Mouse (Mus musculus): ENCODE data around the gene Msi2.
A peak's percentile ranks its signal among the peaks of the same experiment; 100 is the strongest.

Msi2 gene

GRCm38 (mm10) chr11:88718050-88718765 lies at the start of gene Msi2:
Gene Msi2 (minus strand): TSS chr11:88718513.
- DNase-seq (ENCODE audit: low spot score in 2 of 2), result peak; percentile 86 to 92

GRCm38 (mm10) chr11:88765635-88766034 lies 47.3 kb upstream of the Msi2 start:
- DNase-seq (ENCODE audit: low spot score in 2 of 2), result no peak

GRCm38 (mm10) chr11:88763371-88763770 lies 45.1 kb upstream of the Msi2 start:
- no peak for DNase-seq (ENCODE audit: low spot score in 2 of 2)

GRCm38 (mm10) chr11:88759501-88759900 lies 41.2 kb upstream of the Msi2 start:
- DNase-seq (ENCODE audit: low spot score in 2 of 2), result no peak

GRCm38 (mm10) chr11:88758402-88758801 lies 40.1 kb upstream of the Msi2 start:
- DNase-seq (ENCODE audit: low spot score in 2 of 2), result no peak

- DNase-seq (ENCODE audit: low spot score in 2 of 2), result no peak
Measured at GRCm38 (mm10) chr11:88745306-88745705, 27.0 kb upstream of the Msi2 start.

- no peak for DNase-seq (ENCODE audit: low spot score in 2 of 2)
Measured at GRCm38 (mm10) chr11:88739574-88740295, 21.4 kb upstream of the Msi2 start.

- DNase-seq (ENCODE audit: low spot score in 2 of 2), result no peak
Measured at GRCm38 (mm10) chr11:88729363-88729762, 11.1 kb upstream of the Msi2 start.

- peak; percentile 69 to 90 for DNase-seq (ENCODE audit: low spot score in 2 of 2)
Measured at GRCm38 (mm10) chr11:88728508-88728890, 10.2 kb upstream of the Msi2 start.

- DNase-seq (ENCODE audit: low spot score in 2 of 2), result no peak
Measured at GRCm38 (mm10) chr11:88727768-88728507, 9.6 kb upstream of the Msi2 start.

GRCm38 (mm10) chr11:88721144-88721636 lies 2.9 kb upstream of the Msi2 start:
- no peak for DNase-seq (ENCODE audit: low spot score in 2 of 2)

- DNase-seq (ENCODE audit: low spot score in 2 of 2), result no peak
Measured at GRCm38 (mm10) chr11:88720261-88721143, 2.2 kb upstream of the Msi2 start.

GRCm38 (mm10) chr11:88719601-88720000 lies 1.3 kb upstream of the Msi2 start:
- no peak for DNase-seq (ENCODE audit: low spot score in 2 of 2)

- peak in 1 of 2 experiments; percentile 50 for DNase-seq (ENCODE audit: low spot score in 2 of 2)
Measured at GRCm38 (mm10) chr11:88718766-88719595, 668 bp upstream of the Msi2 start.

- peak in 1 of 2 experiments; percentile 20 for DNase-seq (ENCODE audit: low spot score in 2 of 2)
Measured at GRCm38 (mm10) chr11:88717644-88718049, 666 bp downstream of the Msi2 start.

GRCm38 (mm10) chr11:88717016-88717643 lies 1.2 kb downstream of the Msi2 start:
- no peak for DNase-seq (ENCODE audit: low spot score in 2 of 2)

- DNase-seq (ENCODE audit: low spot score in 2 of 2), result peak in 1 of 2 experiments; percentile 68
Measured at GRCm38 (mm10) chr11:88716061-88716994, 2.0 kb downstream of the Msi2 start.

GRCm38 (mm10) chr11:88715299-88715698 lies 3.0 kb downstream of the Msi2 start:
- no peak for DNase-seq (ENCODE audit: low spot score in 2 of 2)

GRCm38 (mm10) chr11:88714127-88714526 lies 4.2 kb downstream of the Msi2 start:
- no peak for DNase-seq (ENCODE audit: low spot score in 2 of 2)

Data from spleen, postnatal 4 days (tissue).